Comparison of ENCODE assay signal across 8 mouse cellular contexts in the genomic region with DNA sequence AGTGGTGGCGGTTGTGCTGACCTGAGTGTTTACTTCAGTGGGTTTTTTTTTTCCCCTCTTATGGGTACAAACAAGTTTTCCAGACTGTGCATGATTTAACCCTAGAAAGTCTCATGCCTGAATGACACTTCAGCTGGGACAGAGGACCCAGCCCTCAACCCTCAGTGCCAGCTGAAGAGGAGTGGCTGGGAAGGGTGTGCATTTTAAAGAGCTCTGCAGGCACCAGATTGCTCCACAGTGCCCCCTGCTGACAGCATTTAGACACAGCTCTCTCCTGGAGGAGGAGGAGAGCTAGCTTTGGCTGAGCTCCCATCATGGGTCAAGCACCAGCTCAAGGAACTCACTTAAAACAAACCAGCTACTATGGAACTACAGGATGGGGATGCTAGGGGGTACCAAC. TPM values are rescaled to one million over a fixed set of nuclear protein-coding genes. Genes with fewer than 3 reads are reported as not detected.
DNase-seq lines count a peak whose midpoint lies in the region; ATAC-seq and TF ChIP-seq lines count a peak whose summit lies in the region.

No protein-coding gene starts in this region.

- peaks cover 9% of the 10 kb centered on the region for H3K4me1 ChIP-seq in ES-Bruce4 (ENCODE audit: control insufficient read depth, insufficient read depth, low read length)
- peaks cover 50% of the 10 kb centered on the region for H3K4me1 ChIP-seq in forebrain, embryonic 11.5 days (replicated peaks; ENCODE audit: control insufficient read depth, insufficient read depth, low read length)
- H3K4me1 ChIP-seq in neural tube, embryonic 14.5 days (ENCODE audit: control insufficient read depth, insufficient read depth, low read length) = peaks cover 25% of the 10 kb centered on the region

- H3K36me3 ChIP-seq in ES-Bruce4 (ENCODE audit: control insufficient read depth, insufficient read depth, low read length, poor library complexity, severe bottlenecking) = no peaks in the 10 kb centered on the region
- H3K36me3 ChIP-seq in forebrain, embryonic 11.5 days (ENCODE audit: control insufficient read depth, insufficient read depth, low read length) = no peaks in the 10 kb centered on the region
- H3K36me3 ChIP-seq in neural tube, embryonic 14.5 days (ENCODE audit: control insufficient read depth, insufficient read depth, low read length) = no peaks in the 10 kb centered on the region

- H3K9ac ChIP-seq in ES-Bruce4 (ENCODE audit: low read depth, poor library complexity, severe bottlenecking) = no peak overlapping the region
- no peak overlapping the region for H3K9ac ChIP-seq in forebrain, embryonic 11.5 days (ENCODE audit: low read length)
- no peak overlapping the region for H3K9ac ChIP-seq in neural tube, embryonic 14.5 days (replicated peaks; ENCODE audit: low read depth, low read length)

- no peaks in the 10 kb centered on the region for H3K9me3 ChIP-seq in ES-Bruce4 (replicated peaks; ENCODE audit: control insufficient read depth, insufficient read depth, low read length, poor library complexity, severe bottlenecking)
- no peaks in the 10 kb centered on the region for H3K9me3 ChIP-seq in forebrain, embryonic 11.5 days (ENCODE audit: control insufficient read depth, low read length)
- no peaks in the 10 kb centered on the region for H3K9me3 ChIP-seq in neural tube, embryonic 14.5 days (ENCODE audit: control insufficient read depth, low read length)

- DNase-seq in c-Kit-positive CD71-positive TER-119-negative erythroid progenitor cells, embryonic 14.5 days (ENCODE audit: low read depth) = peak; percentile 89
- DNase-seq in forebrain, embryonic 11.5 days (ENCODE audit: low spot score) = peak; percentile 92
- peak; percentile 95 to 97 for DNase-seq in heart, postnatal 10 days
- peak; percentile 90 for DNase-seq in large intestine, adult 2 months (ENCODE audit: low read depth, low spot score)
- DNase-seq in lung, adult 18-20 months = peak; percentile 94 to 95
- DNase-seq in testis, postnatal 10 days (ENCODE audit: low spot score) = peak; percentile 95

- intact Hi-C loops in heart, postnatal 10 days (cut with DNase I) = loop anchor here (1.0 to 10.0 kb wide), 5 partner anchors 26 to 236 kb away; partner anchors contain the start of gene Oat

- H3K27me3 ChIP-seq in ES-Bruce4 (ENCODE audit: control insufficient read depth, insufficient read depth, low read length, poor library complexity, severe bottlenecking) = no peaks in the 10 kb centered on the region; the same call in 1 of the 2 replicates
- no peaks in the 10 kb centered on the region for H3K27me3 ChIP-seq in forebrain, embryonic 11.5 days (ENCODE audit: control insufficient read depth, insufficient read depth, low read length)
- H3K27me3 ChIP-seq in neural tube, embryonic 14.5 days (ENCODE audit: control insufficient read depth, insufficient read depth, low read length) = no peaks in the 10 kb centered on the region

- TF ChIP-seq CTCF in ES-Bruce4 (IDR thresholded peaks at IDR 0.05; ENCODE audit: low read depth, low read length) = peak; percentile 91

- H3K4me3 ChIP-seq in ES-Bruce4 (ENCODE audit: low read depth, low read length) = no peak overlapping the region
- H3K4me3 ChIP-seq in forebrain, embryonic 11.5 days (ENCODE audit: low read depth, low read length) = peak overlapping the region; percentile 75; the same call in 1 of the 2 replicates
- H3K4me3 ChIP-seq in neural tube, embryonic 14.5 days (ENCODE audit: low read depth, low read length) = no peak overlapping the region

- 49% methylated on average over 1 of the region's 1 CpGs for WGBS in forebrain, embryonic 11.5 days
- 21% methylated on average over 1 of the region's 1 CpGs for WGBS in large intestine, adult 2 months
- WGBS in neural tube, embryonic 14.5 days = 41% methylated on average over 1 of the region's 1 CpGs

- H3K27ac ChIP-seq in ES-Bruce4 (ENCODE audit: insufficient read depth, low read length) = no peak overlapping the region
- peak overlapping the region; percentile 65 for H3K27ac ChIP-seq in forebrain, embryonic 11.5 days (ENCODE audit: low read depth, low read length)
- no peak overlapping the region for H3K27ac ChIP-seq in neural tube, embryonic 14.5 days (ENCODE audit: low read depth, low read length)

- H3K4me2 ChIP-seq in forebrain, embryonic 11.5 days (ENCODE audit: low read depth, low read length, severe bottlenecking) = peak overlapping the region; percentile 90; the same call in 1 of the 2 replicates
- peak overlapping the region; percentile 92; the same call in 1 of the 2 replicates for H3K4me2 ChIP-seq in neural tube, embryonic 14.5 days (ENCODE audit: low read depth, low read length)

- peak; percentile 28; the same call in 1 of the 2 replicates for ATAC-seq in forebrain, embryonic 11.5 days (replicated peaks; ENCODE audit: low FRiP score)
- peak; percentile 50; the same call in 1 of the 2 replicates for ATAC-seq in neural tube, embryonic 14.5 days (ENCODE audit: low read depth)

- no peak for TF ChIP-seq POLR2A in ES-Bruce4 (IDR thresholded peaks at IDR 0.05; ENCODE audit: insufficient read depth, low read length)

- TF ChIP-seq EP300 in ES-Bruce4 (IDR thresholded peaks at IDR 0.05; ENCODE audit: insufficient read depth, low read depth, low read length) = 0 out of 2 replicates have a peak, but pooled peaks have one; percentile 42

RNA-seq across cellular contexts. Expression of gene Fam53b, which starts 2.8 kb away (rescaled TPM):
- 10.0 and 10.4 TPM in 2 replicates for polyA plus RNA-seq in ES-Bruce4 (2011; ENCODE audit: insufficient read depth, insufficient read length, low read depth, missing spikeins)
- 44.3 and 45.5 TPM in 2 replicates for polyA plus RNA-seq in forebrain, embryonic 11.5 days (2014; fragmentation: Nextera tagmentation; extraction: Ambion mirVana)
- 10 to 100 TPM; 35.5 to 46.0 TPM for total RNA-seq in heart, postnatal 10 days (2021)
- polyA plus RNA-seq in large intestine, adult 2 months (2012; rRNA removed) = 20.6 and 32.7 TPM in 2 replicates
- polyA plus RNA-seq in neural tube, embryonic 14.5 days (2014; fragmentation: Nextera tagmentation; extraction: Ambion mirVana) = 11.8 and 13.7 TPM in 2 replicates

RNA-seq across cellular contexts. Expression of gene Eef1akmt2, which starts 41.6 kb away (rescaled TPM):
- 39.4 and 43.0 TPM in 2 replicates for polyA plus RNA-seq in ES-Bruce4 (2011; ENCODE audit: insufficient read depth, insufficient read length, low read depth, missing spikeins)
- polyA plus RNA-seq in forebrain, embryonic 11.5 days (2014; fragmentation: Nextera tagmentation; extraction: Ambion mirVana) = 80.7 and 91.7 TPM in 2 replicates
- 10 to 100 TPM; 13.9 to 14.6 TPM for total RNA-seq in heart, postnatal 10 days (2021)
- 4.8 and 5.0 TPM in 2 replicates for polyA plus RNA-seq in large intestine, adult 2 months (2012; rRNA removed)
- 83.0 and 97.5 TPM in 2 replicates for polyA plus RNA-seq in neural tube, embryonic 14.5 days (2014; fragmentation: Nextera tagmentation; extraction: Ambion mirVana)

RNA-seq across cellular contexts. Expression of gene Abraxas2, which starts 48.1 kb away (rescaled TPM):
- 43.4 and 44.7 TPM in 2 replicates for polyA plus RNA-seq in ES-Bruce4 (2011; ENCODE audit: insufficient read depth, insufficient read length, low read depth, missing spikeins)
- 34.9 and 40.6 TPM in 2 replicates for polyA plus RNA-seq in forebrain, embryonic 11.5 days (2014; fragmentation: Nextera tagmentation; extraction: Ambion mirVana)
- total RNA-seq in heart, postnatal 10 days (2021) = 10 to 100 TPM; 23.9 to 27.9 TPM
- 11.8 and 13.2 TPM in 2 replicates for polyA plus RNA-seq in large intestine, adult 2 months (2012; rRNA removed)
- polyA plus RNA-seq in neural tube, embryonic 14.5 days (2014; fragmentation: Nextera tagmentation; extraction: Ambion mirVana) = 42.2 and 44.1 TPM in 2 replicates
